Mouse (Mus musculus) forebrain, embryonic 13.5 days (tissue): Measurements from ENCODE around the gene Srrm4. TPM values are rescaled to one million over a fixed set of nuclear protein-coding genes. Genes with fewer than 3 reads are reported as not detected.
A peak's percentile ranks its signal among the peaks of the same experiment; 100 is the strongest.

Source experiments
- ATAC-seq: fragments of 200-750 bp; cut with Nextera tagmentation; 2 replicates; pipeline ENCODE4 v1.8.0; 2017
- H3K27ac ChIP-seq: fragments of 300-500 bp; sonication (generic); 2 replicates; pipeline ENCODE4 v1.5.1; 2015; ENCODE audit warnings: inconsistent platforms, mild to moderate bottlenecking, moderate library complexity
- H3K27me3 ChIP-seq: fragments of 300-500 bp; sonication (generic); 2 replicates; pipeline ENCODE4 v1.6.1; 2015; ENCODE audit warnings: mild to moderate bottlenecking, inconsistent platforms
- H3K36me3 ChIP-seq: fragments of 300-500 bp; sonication (generic); 2 replicates; pipeline ENCODE4 v1.6.1; 2015; ENCODE audit warnings: mild to moderate bottlenecking, inconsistent platforms; ENCODE audit not compliant: poor library complexity, severe bottlenecking
- H3K4me1 ChIP-seq: fragments of 300-500 bp; sonication (generic); 2 replicates; pipeline ENCODE4 v1.6.1; 2015; ENCODE audit warnings: inconsistent platforms
- H3K4me2 ChIP-seq: fragments of 300-500 bp; sonication (generic); 2 replicates; pipeline ENCODE4 v1.6.1; 2015; ENCODE audit warnings: inconsistent platforms, mild to moderate bottlenecking, moderate library complexity
- H3K4me3 ChIP-seq: fragments of 300-500 bp; sonication (generic); 2 replicates; pipeline ENCODE4 v1.5.1; 2015; ENCODE audit warnings: mild to moderate bottlenecking, inconsistent platforms
- H3K9ac ChIP-seq: fragments of 300-500 bp; sonication (generic); 2 replicates; pipeline ENCODE4 v1.6.1; 2015; ENCODE audit warnings: mild to moderate bottlenecking, inconsistent platforms
- H3K9me3 ChIP-seq: fragments of 300-500 bp; sonication (generic); replicated peaks from 2 replicates; pipeline ENCODE4 v1.6.1; 2016; ENCODE audit warnings: inconsistent platforms
- WGBS: fragments of 180-500 bp; shearing (Covaris S2); methylation state at CpG from one replicate; pipeline ENCODE4 v1.1.7; 2015; 5-methylcytosine and 5-hydroxymethylcytosine counted together
- polyA plus RNA-seq: library from polyadenylated mRNA; unstranded; fragments of >200 nt; fragmentation: Nextera tagmentation; extraction: Ambion mirVana; gene quantifications from 2 replicates; pipeline ENCODE4 v1.2.1, GENCODE M21; 2015

Gene Srrm4
- polyA plus RNA-seq, 1 experiment from 2014 or later = 28.5 TPM

DNA sequence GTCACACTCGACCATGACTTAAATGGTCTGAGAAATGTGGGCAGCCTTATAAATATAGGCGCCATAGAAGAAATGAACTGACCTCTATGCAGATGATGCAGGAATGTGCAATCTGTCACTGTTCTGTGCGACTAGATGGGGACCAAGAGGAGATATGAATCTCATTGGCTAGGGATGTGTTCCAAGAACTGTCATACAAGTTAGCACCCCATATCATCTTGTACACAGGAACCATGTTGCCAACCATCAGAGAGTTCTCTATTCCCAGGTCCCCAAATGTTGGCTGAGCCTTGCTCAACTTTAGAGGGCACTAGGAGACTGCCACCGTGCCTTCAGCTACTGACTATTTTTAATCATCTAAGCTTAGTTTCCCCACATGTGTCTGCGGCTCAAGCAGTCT, 81.4 kb downstream of the Srrm4 start:
- Histone ChIP-seq H3K27ac (no peak overlapping the region), H3K4me3 (no peak overlapping the region), H3K27me3 (no peaks in the 10 kb centered on the region), H3K9ac (no peak overlapping the region), H3K9me3 (no peaks in the 10 kb centered on the region), H3K4me1 (peaks cover 17% of the 10 kb centered on the region; the same call in 1 of the 2 replicates), H3K36me3 (no peaks in the 10 kb centered on the region), H3K4me2 (no peak overlapping the region)
- 82% methylated on average over 5 of the region's 5 CpGs for WGBS
- peak; percentile 59; the same call in 1 of the 2 replicates for ATAC-seq

- no peaks in the 10 kb centered on the region for H3K27me3 ChIP-seq
- peak overlapping the region; percentile 40 for H3K4me2 ChIP-seq
- H3K9ac ChIP-seq = no peak overlapping the region
- peak; percentile 60; the same call in 1 of the 2 replicates for ATAC-seq
- no peak overlapping the region for H3K4me3 ChIP-seq
- peaks cover 54% of the 10 kb centered on the region for H3K4me1 ChIP-seq
- H3K9me3 ChIP-seq = no peaks in the 10 kb centered on the region
- H3K36me3 ChIP-seq = no peaks in the 10 kb centered on the region
- H3K27ac ChIP-seq = peak overlapping the region; percentile 54
- 6% methylated on average over 15 of the region's 15 CpGs for WGBS
Measured at GRCm38 (mm10) chr5:116501342-116501741, 90.3 kb downstream of the Srrm4 start.

DNA sequence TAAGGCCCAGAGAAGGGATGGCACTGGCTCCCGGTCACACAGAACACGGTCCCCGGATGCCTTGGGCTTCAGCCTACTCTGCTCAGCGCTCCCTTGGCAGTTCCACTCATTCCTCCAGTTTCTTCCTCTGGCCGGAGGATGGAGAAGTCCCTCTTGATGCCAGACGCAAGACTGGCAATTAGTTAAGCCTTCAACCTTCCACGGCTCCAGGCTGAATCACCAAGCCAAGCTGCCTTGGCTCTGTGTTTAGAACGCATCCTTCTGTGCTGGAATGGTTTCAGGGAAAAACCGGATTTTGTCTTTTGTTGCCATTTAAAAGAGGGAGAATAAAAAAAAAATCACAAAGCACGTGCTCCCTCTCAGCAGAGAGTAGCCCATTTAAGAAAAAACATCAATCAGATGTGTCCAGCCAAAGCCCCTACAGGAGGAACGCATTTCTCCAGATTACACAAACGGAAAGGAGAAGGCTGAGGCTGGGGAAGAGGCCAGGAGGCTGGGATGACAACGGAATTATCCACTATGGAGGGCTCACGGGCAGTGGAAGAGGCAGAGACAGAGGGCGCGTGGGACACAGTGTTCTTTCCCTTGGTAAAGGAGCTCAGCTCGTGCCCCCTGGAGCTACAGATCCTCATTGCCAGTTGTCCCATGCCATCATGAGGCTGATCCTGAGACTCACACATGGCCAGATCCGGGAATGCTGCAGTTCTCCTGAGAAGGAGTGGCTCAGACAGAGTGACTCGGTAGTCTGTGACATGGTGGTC, 92.6 kb downstream of the Srrm4 start:
- Histone ChIP-seq H3K9ac (no peak overlapping the region), H3K4me1 (peaks cover 62% of the 10 kb centered on the region), H3K27me3 (no peaks in the 10 kb centered on the region), H3K4me3 (no peak overlapping the region), H3K27ac (peak overlapping the region; percentile 65; the same call in 1 of the 2 replicates), H3K4me2 (no peak overlapping the region), H3K9me3 (no peaks in the 10 kb centered on the region), H3K36me3 (no peaks in the 10 kb centered on the region)
- ATAC-seq = no peak; the same call in 1 of the 2 replicates
- WGBS = 67% methylated on average over 19 of the region's 19 CpGs

DNA sequence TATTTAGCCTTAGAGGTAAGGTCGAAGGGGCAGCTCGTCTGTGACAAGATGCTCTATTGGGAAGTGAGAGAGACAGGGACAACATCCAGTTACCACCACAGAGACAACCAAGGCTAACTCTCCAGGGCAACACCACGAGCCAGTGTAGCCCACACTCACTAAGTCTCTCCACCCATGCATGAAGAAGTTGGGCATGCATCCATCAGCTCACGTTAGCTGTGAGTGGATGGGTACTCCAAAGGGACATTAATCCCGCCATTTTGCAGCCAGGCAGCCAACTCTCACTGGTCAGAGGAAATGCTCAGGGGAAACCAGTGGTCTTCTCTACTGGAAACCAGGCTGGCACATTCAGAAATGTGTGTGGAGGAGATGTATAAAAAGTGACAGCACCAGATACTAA, 93.8 kb downstream of the Srrm4 start:
- Histone ChIP-seq H3K4me3 (no peak overlapping the region), H3K27me3 (no peaks in the 10 kb centered on the region), H3K36me3 (no peaks in the 10 kb centered on the region), H3K4me1 (peaks cover 62% of the 10 kb centered on the region), H3K4me2 (no peak overlapping the region), H3K27ac (no peak overlapping the region), H3K9ac (no peak overlapping the region), H3K9me3 (no peaks in the 10 kb centered on the region)
- 60% methylated on average over 5 of the region's 5 CpGs for WGBS
- ATAC-seq = no peak

- no peak for ATAC-seq
- Histone ChIP-seq H3K36me3 (no peaks in the 10 kb centered on the region), H3K9me3 (no peaks in the 10 kb centered on the region), H3K4me2 (no peak overlapping the region), H3K9ac (no peak overlapping the region), H3K4me1 (peaks cover 60% of the 10 kb centered on the region), H3K27me3 (no peaks in the 10 kb centered on the region), H3K4me3 (no peak overlapping the region), H3K27ac (no peak overlapping the region)
- 50% methylated on average over 7 of the region's 7 CpGs for WGBS
Measured at GRCm38 (mm10) chr5:116497205-116497604, 94.4 kb downstream of the Srrm4 start.

DNA sequence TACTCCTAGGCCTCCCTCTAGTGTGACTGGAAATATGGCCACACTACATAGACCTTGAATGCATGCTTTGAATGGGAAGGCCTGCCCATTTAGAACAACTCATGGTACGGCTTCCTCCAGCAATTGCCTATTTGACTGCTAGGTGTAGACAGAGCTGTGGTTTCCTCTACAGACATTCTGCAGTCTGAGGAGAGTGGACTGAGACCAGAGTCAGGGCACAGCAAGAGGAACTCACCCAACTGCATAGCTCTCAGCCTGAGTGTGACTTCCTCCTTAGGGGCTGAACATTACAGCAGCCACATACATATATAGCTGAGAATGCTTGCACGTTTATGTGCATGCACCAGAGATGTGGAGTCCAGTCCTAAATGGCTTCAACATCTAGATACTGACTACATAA, 94.9 kb downstream of the Srrm4 start:
- no peak overlapping the region for H3K4me3 ChIP-seq
- H3K4me2 ChIP-seq = no peak overlapping the region
- H3K4me1 ChIP-seq = peaks cover 57% of the 10 kb centered on the region
- no peak overlapping the region for H3K27ac ChIP-seq
- H3K27me3 ChIP-seq = no peaks in the 10 kb centered on the region
- ATAC-seq = no peak
- no peaks in the 10 kb centered on the region for H3K36me3 ChIP-seq
- WGBS = 91% methylated on average over 2 of the region's 2 CpGs
- H3K9me3 ChIP-seq = no peaks in the 10 kb centered on the region
- no peak overlapping the region for H3K9ac ChIP-seq

DNA sequence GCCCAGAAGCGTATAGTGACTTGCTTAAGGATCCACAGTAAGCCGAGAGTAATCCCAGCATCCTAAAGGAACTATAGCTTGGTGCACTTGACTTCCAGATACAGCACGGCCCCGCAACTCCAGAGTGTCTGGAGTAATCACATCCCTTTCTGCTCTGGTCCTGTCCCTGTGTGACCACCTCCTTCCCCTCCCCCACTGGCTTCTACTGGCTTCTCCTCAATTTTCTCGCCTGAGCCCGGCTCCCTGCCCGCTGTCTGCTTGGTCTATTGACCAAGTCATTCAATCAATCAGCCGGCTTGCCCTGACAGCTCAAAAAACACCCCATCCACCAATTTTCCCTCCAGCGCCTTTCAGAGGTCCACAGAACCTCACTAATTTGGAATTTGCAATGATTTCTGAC, 96.2 kb downstream of the Srrm4 start:
- no peaks in the 10 kb centered on the region for H3K36me3 ChIP-seq
- no peak overlapping the region for H3K27ac ChIP-seq
- H3K9me3 ChIP-seq = no peaks in the 10 kb centered on the region
- no peak for ATAC-seq
- no peaks in the 10 kb centered on the region for H3K27me3 ChIP-seq
- no peak overlapping the region for H3K4me2 ChIP-seq
- no peak overlapping the region for H3K4me3 ChIP-seq
- H3K4me1 ChIP-seq = peaks cover 54% of the 10 kb centered on the region
- no peak overlapping the region for H3K9ac ChIP-seq
- WGBS = 78% methylated on average over 9 of the region's 9 CpGs

DNA sequence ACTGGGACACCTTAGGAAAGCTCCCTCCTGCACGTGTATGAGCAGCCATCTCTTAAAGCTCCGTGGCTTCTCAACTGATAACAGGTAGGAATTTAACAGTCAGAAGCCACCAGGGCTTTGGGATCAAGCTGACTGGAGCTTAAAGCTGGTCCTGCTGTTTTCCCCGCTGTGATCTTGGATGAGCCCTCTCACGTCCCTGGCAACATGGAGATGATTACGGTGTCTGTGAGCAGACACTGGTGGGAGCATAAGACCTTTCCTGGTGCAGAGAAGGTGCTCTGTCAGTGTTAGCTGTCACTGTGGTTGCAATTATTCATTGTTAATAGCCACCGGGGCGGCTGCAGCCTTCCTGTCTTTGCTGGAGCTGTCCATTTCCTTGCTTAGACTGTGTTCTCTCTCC, 97.2 kb downstream of the Srrm4 start:
- H3K4me1 ChIP-seq = peaks cover 48% of the 10 kb centered on the region
- no peak overlapping the region for H3K9ac ChIP-seq
- no peaks in the 10 kb centered on the region for H3K36me3 ChIP-seq
- 73% methylated on average over 7 of the region's 7 CpGs for WGBS
- H3K27ac ChIP-seq = no peak overlapping the region
- no peak overlapping the region for H3K4me2 ChIP-seq
- H3K4me3 ChIP-seq = no peak overlapping the region
- no peaks in the 10 kb centered on the region for H3K27me3 ChIP-seq
- no peak for ATAC-seq
- H3K9me3 ChIP-seq = no peaks in the 10 kb centered on the region

- Histone ChIP-seq H3K9me3 (no peaks in the 10 kb centered on the region), H3K4me1 (peaks cover 34% of the 10 kb centered on the region), H3K27ac (no peak overlapping the region), H3K36me3 (no peaks in the 10 kb centered on the region), H3K27me3 (no peaks in the 10 kb centered on the region), H3K4me3 (no peak overlapping the region), H3K9ac (no peak overlapping the region), H3K4me2 (no peak overlapping the region)
- no peak for ATAC-seq
- 87% methylated on average over 3 of the region's 3 CpGs for WGBS
Measured at GRCm38 (mm10) chr5:116492726-116493125, 98.9 kb downstream of the Srrm4 start.

DNA sequence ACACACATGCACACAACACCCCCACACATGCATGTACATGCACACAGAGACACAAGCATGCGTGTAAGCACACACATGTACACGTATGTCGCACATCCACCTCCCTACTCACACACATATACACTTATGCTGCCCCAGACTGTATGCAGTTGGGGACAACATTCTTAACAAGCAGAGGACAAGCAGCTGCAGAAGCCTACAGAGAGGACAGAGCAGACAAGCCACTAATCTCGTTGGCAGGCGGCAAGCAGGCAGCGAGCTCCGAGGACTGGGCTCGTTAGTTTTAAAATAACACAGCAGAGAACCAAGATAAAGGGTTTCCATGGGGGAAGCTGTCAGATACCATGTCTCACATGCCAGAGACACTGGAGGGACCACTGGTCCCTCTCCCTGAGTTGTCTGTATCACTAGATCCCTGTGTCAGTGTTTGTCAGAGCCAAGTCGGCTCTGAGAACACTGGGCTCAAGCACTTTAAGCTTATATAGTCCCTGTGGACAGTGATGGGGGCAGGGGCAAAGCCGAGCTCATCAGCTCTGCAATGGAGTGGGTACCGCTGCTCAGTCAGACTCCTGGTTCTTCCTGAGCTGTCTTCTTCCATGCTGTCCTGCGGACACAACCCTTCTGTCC, 99.7 kb downstream of the Srrm4 start:
- Histone ChIP-seq H3K4me3 (no peak overlapping the region), H3K9me3 (no peaks in the 10 kb centered on the region), H3K36me3 (no peaks in the 10 kb centered on the region), H3K4me2 (no peak overlapping the region), H3K4me1 (peaks cover 27% of the 10 kb centered on the region), H3K9ac (no peak overlapping the region), H3K27me3 (no peaks in the 10 kb centered on the region), H3K27ac (peak overlapping the region; percentile 20; the same call in 1 of the 2 replicates)
- WGBS = 62% methylated on average over 12 of the region's 12 CpGs
- no peak for ATAC-seq

DNA sequence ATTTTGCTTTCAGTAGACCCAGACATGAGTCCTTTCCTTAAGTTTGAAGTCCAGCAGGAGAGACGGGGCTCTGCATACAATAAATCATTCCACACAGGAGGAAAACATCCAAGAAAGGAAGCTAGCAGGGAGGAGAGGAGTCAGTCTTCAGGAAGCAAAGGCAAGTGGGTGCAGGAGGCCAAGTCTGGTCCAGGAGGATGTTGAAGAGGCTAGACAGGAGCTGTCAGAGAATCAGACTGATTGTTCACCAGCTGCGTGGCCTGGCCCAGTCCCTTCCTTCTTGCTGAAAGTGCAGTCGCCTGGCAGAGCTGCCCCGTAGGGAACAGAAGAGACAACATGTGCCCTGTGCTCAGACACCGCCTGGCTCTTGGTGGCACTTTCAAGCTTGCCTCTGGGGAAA, 100.8 kb downstream of the Srrm4 start:
- Histone ChIP-seq H3K9ac (no peak overlapping the region), H3K27ac (no peak overlapping the region), H3K4me1 (peaks cover 31% of the 10 kb centered on the region), H3K36me3 (no peaks in the 10 kb centered on the region), H3K4me2 (no peak overlapping the region), H3K4me3 (no peak overlapping the region), H3K9me3 (no peaks in the 10 kb centered on the region), H3K27me3 (no peaks in the 10 kb centered on the region)
- 84% methylated on average over 5 of the region's 5 CpGs for WGBS
- ATAC-seq = no peak

GRCm38 (mm10) chr5:116489621-116490020, 102.0 kb downstream of the Srrm4 start:
- Histone ChIP-seq H3K4me1 (peaks cover 39% of the 10 kb centered on the region), H3K36me3 (no peaks in the 10 kb centered on the region), H3K27ac (no peak overlapping the region), H3K4me2 (no peak overlapping the region), H3K9me3 (no peaks in the 10 kb centered on the region), H3K27me3 (no peaks in the 10 kb centered on the region), H3K9ac (no peak overlapping the region), H3K4me3 (no peak overlapping the region)
- 63% methylated on average over 8 of the region's 8 CpGs for WGBS
- ATAC-seq = no peak
